21 mouse cellular contexts compared by ENCODE assay signal in genomic region chr16:66892359-66892758, GRCm38 (mm10).
A peak's percentile ranks its signal among the peaks of the same experiment; 100 is the strongest.
DNase-seq lines count a peak whose midpoint lies in the region; ATAC-seq and TF ChIP-seq lines count a peak whose summit lies in the region.
"Had no signal": no experiment of that assay in that cellular context is flagged by ENCODE, and none has a peak within 500 bp of the region (broad histone marks: within the 10 kb centered on the region; RNA-seq: fewer than 3 reads in every experiment).

No protein-coding gene starts in this region.

- H3K4me2 ChIP-seq in neural tube, embryonic 13.5 days: no peak overlapping the region
- H3K4me2 ChIP-seq: embryonic facial prominence, embryonic 13.5 days; liver, embryonic 15.5 days had no signal

- H3K9ac ChIP-seq in neural tube, embryonic 13.5 days: no peak overlapping the region
- H3K9ac ChIP-seq: embryonic facial prominence, embryonic 13.5 days; forebrain, postnatal 0 days; liver, embryonic 15.5 days had no signal

- H3K27ac ChIP-seq in layer of hippocampus, adult 2 months: no peak overlapping the region
- H3K27ac ChIP-seq in neural tube, embryonic 13.5 days (replicated peaks): peak overlapping the region; percentile 56
- H3K27ac ChIP-seq in left cerebral cortex, adult 2 months: no peak overlapping the region
- H3K27ac ChIP-seq: embryonic facial prominence, embryonic 13.5 days; liver, embryonic 15.5 days had no signal

- no peak for ATAC-seq in neural tube, embryonic 13.5 days (ENCODE audit: low read depth)
- ATAC-seq: forebrain, postnatal 0 days had no signal

- 73% methylated on average over 6 of the region's 6 CpGs for WGBS in neural tube, embryonic 13.5 days

- H3K27me3 ChIP-seq in neural tube, embryonic 13.5 days: no peaks in the 10 kb centered on the region
- H3K27me3 ChIP-seq: CH12.LX; embryonic facial prominence, embryonic 13.5 days; liver, embryonic 15.5 days had no signal

- no peak overlapping the region for H3K4me3 ChIP-seq in layer of hippocampus, adult 2 months
- no peak overlapping the region for H3K4me3 ChIP-seq in neural tube, embryonic 13.5 days
- no peak overlapping the region for H3K4me3 ChIP-seq in left cerebral cortex, adult 2 months
- H3K4me3 ChIP-seq: embryonic facial prominence, embryonic 13.5 days; liver, embryonic 15.5 days had no signal

- DNase-seq in layer of hippocampus, postnatal 14 days (ENCODE audit: low spot score in 2 of 2): peak; percentile 23 to 65
- no peak for DNase-seq in layer of hippocampus, adult 2 months (ENCODE audit: low spot score in 2 of 2)
- peak; percentile 69 to 76 for DNase-seq in cerebellum, adult 18-20 months
- peak; percentile 65 to 66 for DNase-seq in cerebellum, postnatal 36 days
- no peak for DNase-seq in adrenal gland, postnatal 25 days
- no peak for DNase-seq in left cerebral cortex, adult 2 months (ENCODE audit: extremely low spot score in 1 of 2, low spot score in 2 of 2)
- DNase-seq in adrenal gland, postnatal 36 days: no peak
- DNase-seq: adrenal gland, adult 8-10 months; forebrain, postnatal 0 days; gastrocnemius, postnatal 10 days; heart, postnatal 10 days; kidney, adult 9 months; lung, postnatal 10 days; midbrain, embryonic 14.5 days; retina, postnatal 1 day; right cerebral cortex, postnatal 4 days; thymus, adult 18-20 months had no signal

- intact Hi-C loops in left cerebral cortex, adult 2 months (cut with DNase I): no loop called here

- peaks cover 11% of the 10 kb centered on the region; the same call in 1 of the 2 replicates for H3K4me1 ChIP-seq in neural tube, embryonic 13.5 days (replicated peaks)
- H3K4me1 ChIP-seq: embryonic facial prominence, embryonic 13.5 days; liver, embryonic 15.5 days had no signal

- no peaks in the 10 kb centered on the region for H3K36me3 ChIP-seq in neural tube, embryonic 13.5 days
- H3K36me3 ChIP-seq: embryonic facial prominence, embryonic 13.5 days; liver, embryonic 15.5 days had no signal

- TF ChIP-seq CTCF in layer of hippocampus, adult 2 months (conservative IDR thresholded peaks at IDR 0.05): no peak
- TF ChIP-seq CTCF in left cerebral cortex, adult 2 months (IDR thresholded peaks at IDR 0.05): no peak

- no peaks in the 10 kb centered on the region for H3K9me3 ChIP-seq in neural tube, embryonic 13.5 days
- H3K9me3 ChIP-seq: embryonic facial prominence, embryonic 13.5 days; liver, embryonic 15.5 days had no signal

Comparison
In these comparisons a context has a peak if more than half of its experiments do, and no peak if none do; other contexts are left out.
1. DNase-seq: peak in layer of hippocampus, postnatal 14 days (2 of 2), cerebellum, adult 18-20 months (2 of 2) and cerebellum, postnatal 36 days (2 of 2); none in layer of hippocampus, adult 2 months (0 of 2), adrenal gland, postnatal 25 days (single experiment), left cerebral cortex, adult 2 months (0 of 2) and adrenal gland, postnatal 36 days (0 of 2).